Mouse (Mus musculus) CH12.LX (cell line): ENCODE results near the gene Insig2. TPM values are rescaled to one million over a fixed set of nuclear protein-coding genes. Genes with fewer than 3 reads are reported as not detected.

ENCODE experiments used
- DNase-seq: peaks from one replicate; pipeline ENCODE4 v3.0.0-alpha.2; 2013; ENCODE audit errors: extremely low read depth
- H3K27ac ChIP-seq: 2 replicates; pipeline ENCODE4 v1.5.1; 2012; ENCODE audit warnings: low read depth, mild to moderate bottlenecking, control low read depth, moderate library complexity; ENCODE audit not compliant: insufficient read depth
- H3K27me3 ChIP-seq: replicated peaks from 2 replicates; pipeline ENCODE3; 2012; ENCODE audit warnings: inconsistent platforms
- H3K36me3 ChIP-seq, 2 experiments: replicated peaks in 1 of 2; 2 replicates each; pipeline versions ENCODE3 to v1.6.1; 2012; ENCODE audit warnings: inconsistent platforms in 1 of 2, low read length in 1 of 2, mild to moderate bottlenecking in 1 of 2, mixed read lengths in 1 of 2, moderate library complexity in 1 of 2; ENCODE audit not compliant: control insufficient read depth in 1 of 2, insufficient read depth in 1 of 2
- H3K4me1 ChIP-seq, 2 experiments: 2 replicates each; pipeline ENCODE4 v1.6.1; 2012; ENCODE audit warnings: inconsistent platforms in 1 of 2, moderate library complexity in 1 of 2; ENCODE audit not compliant: insufficient read depth in 2 of 2, control insufficient read depth in 1 of 2
- H3K4me2 ChIP-seq: 2 replicates; pipeline ENCODE4 v1.6.1; 2012; ENCODE audit warnings: low read depth, mild to moderate bottlenecking, control low read depth; ENCODE audit not compliant: poor library complexity, insufficient read depth, severe bottlenecking
- H3K4me3 ChIP-seq, 3 experiments: fragments of 150-350 bp in 1 of 3; sonication (generic) in 1 of 3; replicated peaks in 1 of 3; 2 replicates each; pipeline versions ENCODE3 to v1.5.1; 2011 to 2012; ENCODE audit warnings: low read depth in 2 of 3, low read length in 2 of 3, mild to moderate bottlenecking in 2 of 3, moderate library complexity in 2 of 3, control low read depth in 1 of 3, improper control_type of control experiment in 1 of 3, inconsistent platforms in 1 of 3, mixed read lengths in 1 of 3; ENCODE audit not compliant: poor library complexity in 1 of 3
- H3K79me2 ChIP-seq: replicated peaks from 2 replicates; pipeline ENCODE4 v1.6.1; 2012; ENCODE audit warnings: mild to moderate bottlenecking, moderate library complexity; ENCODE audit not compliant: control insufficient read depth, poor library complexity, insufficient read depth, severe bottlenecking; ENCODE audit errors: extremely low read depth
- H3K9ac ChIP-seq: 2 replicates; pipeline ENCODE4 v1.6.1; 2012; ENCODE audit warnings: low read depth, mild to moderate bottlenecking, control low read depth, moderate library complexity; ENCODE audit not compliant: insufficient read depth
- H3K9me3 ChIP-seq: replicated peaks from 2 replicates; pipeline ENCODE3; 2012; ENCODE audit warnings: low read length, inconsistent platforms, mixed read lengths
- BHLHE40 ChIP-seq: IDR thresholded peaks from 2 replicates; pipeline ENCODE4 v1.6.1; 2011; ENCODE audit warnings: mild to moderate bottlenecking, low read depth, low read length, improper control_type of control experiment
- CHD1 ChIP-seq: IDR thresholded peaks from 2 replicates; pipeline ENCODE4 v1.6.1; 2012; ENCODE audit warnings: low read depth, low read length, improper control_type of control experiment, inconsistent platforms
- GABPA ChIP-seq: IDR thresholded peaks from 2 replicates; pipeline ENCODE4 v1.6.1; 2012; ENCODE audit warnings: low read depth, low read length, improper control_type of control experiment, inconsistent platforms; ENCODE audit not compliant: insufficient replicate concordance
- IRF4 ChIP-seq: IDR thresholded peaks from 2 replicates; pipeline ENCODE4 v1.6.1; 2014; ENCODE audit warnings: low read depth, mild to moderate bottlenecking, inconsistent platforms, low read length, improper control_type of control experiment
- MEF2A ChIP-seq: IDR thresholded peaks from 2 replicates; pipeline ENCODE4 v1.6.1; 2014; ENCODE audit warnings: low read depth, mild to moderate bottlenecking, inconsistent platforms, low read length, improper control_type of control experiment, borderline replicate concordance
- NELFE ChIP-seq: IDR thresholded peaks from 2 replicates; pipeline ENCODE4 v1.6.1; 2011; ENCODE audit warnings: low read depth, low read length, improper control_type of control experiment
- NRF1 ChIP-seq: IDR thresholded peaks from 2 replicates; pipeline ENCODE4 v1.6.1; 2014; ENCODE audit warnings: low read depth, mild to moderate bottlenecking, inconsistent platforms, low read length, improper control_type of control experiment, moderate library complexity
- RAD21 ChIP-seq: IDR thresholded peaks from 2 replicates; pipeline ENCODE4 v1.6.1; 2011; ENCODE audit warnings: low read depth, mild to moderate bottlenecking, low read length, improper control_type of control experiment, moderate library complexity
- TBP ChIP-seq: conservative IDR thresholded peaks from 2 replicates; pipeline ENCODE4 v1.6.1; 2011; ENCODE audit warnings: low read depth, low read length, improper control_type of control experiment
- UBTF ChIP-seq: IDR thresholded peaks from 2 replicates; pipeline ENCODE4 v1.6.1; 2012; ENCODE audit warnings: low read depth, mild to moderate bottlenecking, inconsistent platforms, low read length, improper control_type of control experiment, moderate library complexity
- ZC3H11A ChIP-seq: IDR thresholded peaks from 2 replicates; pipeline ENCODE4 v1.6.1; 2012; ENCODE audit warnings: low read depth, mild to moderate bottlenecking, inconsistent platforms, low read length, improper control_type of control experiment
- ZKSCAN1 ChIP-seq: IDR thresholded peaks from 2 replicates; pipeline ENCODE4 v1.6.1; 2012; ENCODE audit warnings: low read depth, inconsistent platforms, low read length, improper control_type of control experiment, borderline replicate concordance
- dilution Hi-C: fragments of 300-500 bp; cut with MboI; formaldehyde crosslinking; loops from 2 replicates; pipeline ENCODE4 v1.14.3; 2020; ENCODE audit warnings: low sequenced_read_pairs; ENCODE audit not compliant: extremely low pct_unique_long_range_greater_than_20kb, extremely low pct_ligation_motif_present
- in situ Hi-C: fragments of 300-500 bp; cut with MboI; formaldehyde crosslinking; loops from 3 replicates; pipeline ENCODE4 v1.14.3; 2019; ENCODE audit warnings: low sequenced_read_pairs, low pct_ligation_motif_present, low pct_unique_long_range_greater_than_20kb, mixed read lengths
- polyA plus RNA-seq: library from polyadenylated mRNA; unstranded; fragments of >175 nt; gene quantifications from 2 replicates; pipeline ENCODE4 v1.2.1, GENCODE M21; 2012; ENCODE audit warnings: low read depth; ENCODE audit not compliant: insufficient read length
- total RNA-seq, 2 experiments: library from RNA; depleted of rRNA; stranded (reverse); fragments of 300-350 nt in 1 of 2; fragments of >200 nt in 1 of 2; gene quantifications; 2 replicates each; pipeline ENCODE4 v1.2.3; 2012 to 2014

Insig2 gene
- total and polyA plus RNA-seq, 3 experiments: 20.1 to 37.7 (median 21.2) TPM

DNA sequence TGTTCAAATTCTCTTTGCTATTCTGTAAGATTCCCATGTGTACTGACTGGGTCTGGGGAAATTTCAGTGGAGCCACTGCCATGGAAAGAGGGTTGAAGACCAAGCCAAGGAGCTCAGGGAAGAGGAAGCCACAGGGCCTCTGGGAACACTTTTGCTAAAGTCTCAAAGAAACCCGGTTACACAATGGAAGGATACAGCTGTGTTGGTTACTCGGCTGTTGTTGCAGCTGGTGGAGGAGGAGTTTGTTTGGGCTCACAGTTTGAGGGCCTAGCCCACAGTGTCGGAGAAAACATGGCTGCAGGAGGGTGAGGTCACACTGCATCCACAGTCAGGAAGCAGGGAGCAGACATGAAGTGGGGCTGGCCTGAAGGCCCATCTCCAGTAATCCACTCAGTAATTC lies 38.8 kb downstream of the Insig2 start:
- no peaks in the 10 kb centered on the region for H3K79me2 ChIP-seq
- no peak overlapping the region for H3K9ac ChIP-seq
- in situ Hi-C loops (no loop called here), dilution Hi-C loops (no loop called here)
- H3K36me3 ChIP-seq: peaks cover 2 to 4% of the 10 kb centered on the region in 2 experiments
- H3K4me1 ChIP-seq: peaks cover 0 to 12% of the 10 kb centered on the region in 2 experiments; a peak in 2 of 4 replicates
- H3K27me3 ChIP-seq: no peaks in the 10 kb centered on the region
- no peak overlapping the region for H3K27ac ChIP-seq
- TF ChIP-seq UBTF (no peak), ZKSCAN1 (no peak)
- no peaks in the 10 kb centered on the region for H3K9me3 ChIP-seq
- no peak overlapping the region for H3K4me2 ChIP-seq
- H3K4me3 ChIP-seq: no peak overlapping the region
- no peak for DNase-seq

DNA sequence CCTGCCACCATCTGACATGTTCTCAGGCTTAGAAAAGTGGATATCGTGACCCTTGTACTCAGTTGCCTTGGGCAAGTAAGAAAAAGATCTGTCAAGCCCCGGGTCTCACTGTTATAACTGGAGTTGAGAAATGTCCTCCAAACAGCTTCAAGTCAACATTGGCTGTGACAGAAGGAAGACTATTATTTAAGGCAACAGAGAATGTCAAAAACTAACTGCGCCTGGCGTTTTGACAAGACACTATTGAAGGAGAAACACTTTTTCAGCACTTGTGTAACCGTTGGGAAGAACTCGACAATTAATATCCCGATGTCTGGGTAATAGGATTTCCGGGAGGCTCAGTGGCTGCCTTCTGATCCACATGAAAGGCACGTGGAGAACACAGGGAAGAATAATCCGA lies 41.5 kb downstream of the Insig2 start:
- TF ChIP-seq GABPA: no peak
- TF ChIP-seq BHLHE40: no peak
- TF ChIP-seq MEF2A: no peak
- TF ChIP-seq CHD1: no peak
- TF ChIP-seq NRF1: no peak
- no peak for TF ChIP-seq TBP
- Histone ChIP-seq H3K9me3 (no peaks in the 10 kb centered on the region), H3K79me2 (no peaks in the 10 kb centered on the region), H3K4me2 (no peak overlapping the region), H3K36me3 (no peaks in the 10 kb centered on the region), H3K27ac (no peak overlapping the region), H3K4me3 (no peak overlapping the region), H3K4me1 (peaks cover 0 to 5% of the 10 kb centered on the region in 2 experiments; a peak in 1 of 4 replicates), H3K27me3 (no peaks in the 10 kb centered on the region), H3K9ac (no peak overlapping the region)
- dilution Hi-C loops (no loop called here), in situ Hi-C loops (no loop called here)
- no peak for DNase-seq

DNA sequence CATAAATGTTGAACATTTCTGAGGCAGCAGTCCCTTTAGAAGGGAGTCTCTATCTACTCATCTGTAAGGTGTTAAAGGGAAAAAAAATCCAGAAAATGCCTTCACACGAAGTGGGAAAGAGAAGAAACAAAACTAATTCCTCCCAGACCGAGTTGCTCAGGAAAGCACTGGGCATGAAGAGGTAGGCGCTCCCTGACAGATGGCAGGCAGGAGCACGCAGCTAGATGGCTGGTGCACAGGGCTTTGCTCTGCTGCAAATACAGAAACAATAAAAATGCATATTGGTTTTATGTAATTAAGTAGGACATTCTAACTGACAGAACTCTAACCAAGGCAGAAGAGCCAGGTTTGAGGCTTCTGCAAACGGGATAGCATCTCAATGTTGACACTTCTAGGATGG lies 42.0 kb downstream of the Insig2 start:
- Histone ChIP-seq H3K4me2 (no peak overlapping the region), H3K27me3 (no peaks in the 10 kb centered on the region), H3K9ac (no peak overlapping the region), H3K4me3 (no peak overlapping the region), H3K27ac (no peak overlapping the region), H3K79me2 (no peaks in the 10 kb centered on the region), H3K36me3 (no peaks in the 10 kb centered on the region), H3K4me1 (peaks cover 0 to 5% of the 10 kb centered on the region in 2 experiments; a peak in 1 of 4 replicates), H3K9me3 (no peaks in the 10 kb centered on the region)
- TF ChIP-seq NELFE (no peak), RAD21 (no peak), ZC3H11A (no peak), IRF4 (no peak)
- in situ Hi-C loops: no loop called here
- no peak for DNase-seq
- dilution Hi-C loops: no loop called here
